Mouse (Mus musculus) MEL (cell line): ENCODE data around the gene Cdkn1b. TPM values are rescaled to one million over a fixed set of nuclear protein-coding genes. Genes with fewer than 3 reads are reported as not detected.
A peak's percentile ranks its signal among the peaks of the same experiment; 100 is the strongest.

ENCODE experiments used
- DNase-seq: peaks from one replicate; pipeline ENCODE4 v3.0.0; 2011; ENCODE audit warnings: low read depth, low spot score
- H3K27ac ChIP-seq: 2 replicates; pipeline ENCODE4 v1.5.1; 2012; ENCODE audit warnings: low read depth, mild to moderate bottlenecking, control low read depth, low read length, moderate library complexity; ENCODE audit not compliant: control insufficient read depth
- H3K27me3 ChIP-seq, 2 experiments: fragments of 150-350 bp in 1 of 2; sonication (generic) in 1 of 2; 2 replicates each; pipeline ENCODE4 v1.6.1; 2012; ENCODE audit warnings: low read length in 2 of 2, mild to moderate bottlenecking in 2 of 2, improper control_type of control experiment in 1 of 2, moderate library complexity in 1 of 2; ENCODE audit not compliant: insufficient read depth in 2 of 2, control insufficient read depth in 1 of 2
- H3K36me3 ChIP-seq, 2 experiments: 2 replicates each; pipeline ENCODE4 v1.6.1; 2012 to 2014; ENCODE audit warnings: low read length in 2 of 2, improper control_type of control experiment in 1 of 2, inconsistent platforms in 1 of 2, mild to moderate bottlenecking in 1 of 2; ENCODE audit not compliant: insufficient read depth in 2 of 2, control insufficient read depth in 1 of 2
- H3K4me1 ChIP-seq, 2 experiments: fragments of 150-350 bp in 1 of 2; sonication (generic) in 1 of 2; 2 replicates each; pipeline ENCODE4 v1.6.1; 2012; ENCODE audit warnings: low read length in 2 of 2, improper control_type of control experiment in 1 of 2, mild to moderate bottlenecking in 1 of 2; ENCODE audit not compliant: insufficient read depth in 2 of 2, control insufficient read depth in 1 of 2
- H3K4me3 ChIP-seq, 2 experiments: fragments of 150-350 bp in 1 of 2; sonication (generic) in 1 of 2; 2 replicates each; pipeline ENCODE4 v1.5.1; 2012; ENCODE audit warnings: low read depth in 2 of 2, low read length in 2 of 2, mild to moderate bottlenecking in 2 of 2, moderate library complexity in 2 of 2, control low read depth in 1 of 2, improper control_type of control experiment in 1 of 2; ENCODE audit not compliant: control insufficient read depth in 1 of 2, insufficient read depth in 1 of 2
- H3K79me2 ChIP-seq: 2 replicates; pipeline ENCODE4 v1.6.1; 2012; ENCODE audit warnings: mild to moderate bottlenecking, low read length, moderate library complexity; ENCODE audit not compliant: control insufficient read depth, poor library complexity, insufficient read depth
- H3K9ac ChIP-seq: 2 replicates; pipeline ENCODE4 v1.6.1; 2012; ENCODE audit warnings: low read depth, mild to moderate bottlenecking, control low read depth, low read length, moderate library complexity; ENCODE audit not compliant: control insufficient read depth, poor library complexity, severe bottlenecking
- H3K9me3 ChIP-seq: fragments of 150-350 bp; sonication (generic); replicated peaks from 2 replicates; pipeline ENCODE4 v1.6.1; 2012; ENCODE audit warnings: mild to moderate bottlenecking, low read length, improper control_type of control experiment, moderate library complexity; ENCODE audit not compliant: insufficient read depth
- BHLHE40 ChIP-seq: IDR thresholded peaks from 2 replicates; pipeline ENCODE4 v1.6.1; 2012; ENCODE audit warnings: low read depth, mild to moderate bottlenecking, inconsistent platforms, low read length, improper control_type of control experiment, borderline replicate concordance
- CHD2 ChIP-seq: IDR thresholded peaks from 2 replicates; pipeline ENCODE4 v1.6.1; 2011; ENCODE audit warnings: low read length, improper control_type of control experiment
- E2F4 ChIP-seq: IDR thresholded peaks from 2 replicates; pipeline ENCODE4 v1.6.1; 2011; ENCODE audit warnings: low read depth, low read length, improper control_type of control experiment, borderline replicate concordance
- ELF1 ChIP-seq: IDR thresholded peaks from 2 replicates; pipeline ENCODE4 v1.6.1; 2014; ENCODE audit warnings: low read depth, mild to moderate bottlenecking, inconsistent platforms, low read length, improper control_type of control experiment, moderate library complexity
- GATA1 ChIP-seq: IDR thresholded peaks from 2 replicates; pipeline ENCODE4 v1.6.1; 2011; ENCODE audit warnings: low read depth, low read length, improper control_type of control experiment
- HCFC1 ChIP-seq: IDR thresholded peaks from 2 replicates; pipeline ENCODE4 v1.6.1; 2012; ENCODE audit warnings: low read depth, mild to moderate bottlenecking, inconsistent platforms, low read length, improper control_type of control experiment, moderate library complexity
- JUND ChIP-seq: IDR thresholded peaks from 2 replicates; pipeline ENCODE4 v1.6.1; 2011; ENCODE audit warnings: low read depth, mild to moderate bottlenecking, improper control_type of control experiment, low read length
- MAFK ChIP-seq: IDR thresholded peaks from 2 replicates; pipeline ENCODE4 v1.6.1; 2011; ENCODE audit warnings: low read depth, mild to moderate bottlenecking, low read length, improper control_type of control experiment, borderline replicate concordance
- MXI1 ChIP-seq: IDR thresholded peaks from 2 replicates; pipeline ENCODE4 v1.6.1; 2011; ENCODE audit warnings: mild to moderate bottlenecking, low read depth, low read length, improper control_type of control experiment
- MYB ChIP-seq: IDR thresholded peaks from 2 replicates; pipeline ENCODE4 v1.6.1; 2011; ENCODE audit warnings: mild to moderate bottlenecking, low read depth, low read length, improper control_type of control experiment
- NRF1 ChIP-seq: IDR thresholded peaks from 2 replicates; pipeline ENCODE4 v1.6.1; 2014; ENCODE audit warnings: low read depth, mild to moderate bottlenecking, inconsistent platforms, low read length, improper control_type of control experiment, moderate library complexity; ENCODE audit not compliant: poor library complexity, insufficient read depth, severe bottlenecking
- POLR2A ChIP-seq, 2 experiments: IDR thresholded peaks; 2 replicates each; pipeline ENCODE4 v1.6.1; 2011 to 2012; ENCODE audit warnings: low read length in 2 of 2, mild to moderate bottlenecking in 2 of 2, control low read depth in 1 of 2, improper control_type of control experiment in 1 of 2, low read depth in 1 of 2, moderate library complexity in 1 of 2; ENCODE audit not compliant: control insufficient read depth in 1 of 2, insufficient read depth in 1 of 2, poor library complexity in 1 of 2
- POLR2AphosphoS5 ChIP-seq: IDR thresholded peaks from 2 replicates; pipeline ENCODE4 v1.6.1; 2012; ENCODE audit warnings: low read depth, borderline replicate concordance, mild to moderate bottlenecking, inconsistent platforms, low read length, moderate library complexity, mixed read lengths
- SMC3 ChIP-seq: IDR thresholded peaks from 2 replicates; pipeline ENCODE4 v1.6.1; 2011; ENCODE audit warnings: low read depth, low read length, improper control_type of control experiment
- TBP ChIP-seq: IDR thresholded peaks from 2 replicates; pipeline ENCODE4 v1.8.0; 2011; ENCODE audit warnings: low read depth, low read length, improper control_type of control experiment
- TCF12 ChIP-seq: IDR thresholded peaks from 2 replicates; pipeline ENCODE4 v1.6.1; 2014; ENCODE audit warnings: low read depth, mild to moderate bottlenecking, inconsistent platforms, low read length, improper control_type of control experiment, moderate library complexity
- USF2 ChIP-seq, 2 experiments: IDR thresholded peaks; 2 replicates each; pipeline ENCODE4 v1.6.1; 2011 to 2012; ENCODE audit warnings: improper control_type of control experiment in 2 of 2, low read length in 2 of 2, borderline replicate concordance in 1 of 2, inconsistent platforms in 1 of 2, low read depth in 1 of 2, mild to moderate bottlenecking in 1 of 2; ENCODE audit not compliant: insufficient read depth in 1 of 2
- ZC3H11A ChIP-seq: IDR thresholded peaks from 2 replicates; pipeline ENCODE4 v1.6.1; 2012; ENCODE audit warnings: low read depth, mild to moderate bottlenecking, inconsistent platforms, low read length, improper control_type of control experiment
- ZNF384 ChIP-seq: IDR thresholded peaks from 2 replicates; pipeline ENCODE4 v1.6.1; 2012; ENCODE audit warnings: low read depth, mild to moderate bottlenecking, inconsistent platforms, low read length, improper control_type of control experiment
- polyA plus RNA-seq, 2 experiments: library from polyadenylated mRNA; stranded (reverse) in 1 of 2; unstranded in 1 of 2; fragments of >175 nt in 1 of 2; fragments of >200 nt in 1 of 2; gene quantifications; 2 replicates each; pipeline versions ENCODE4 v1.2.1 to v1.2.4; 2012; ENCODE audit warnings: low replicate concordance in 2 of 2, low read depth in 1 of 2; ENCODE audit not compliant: insufficient read length in 2 of 2, insufficient read depth in 1 of 2, missing spikeins in 1 of 2
- total RNA-seq: library from RNA; depleted of rRNA; stranded (reverse); fragments of 300-350 nt; gene quantifications from 2 replicates; pipeline ENCODE4 v1.2.3, GENCODE M21; 2012

Gene Cdkn1b
- total and polyA plus RNA-seq, 3 experiments, result 7.7 to 21.2 TPM; not detected in 1

GRCm38 (mm10) chr6:134914523-134914922 is 5.7 kb upstream of the Cdkn1b start:
- peaks cover 0 to 6% of the 10 kb centered on the region in 2 experiments; a peak in 2 of 4 replicates for H3K36me3 ChIP-seq
- DNase-seq, result no peak
- H3K27ac ChIP-seq, result no peak overlapping the region
- no peaks in the 10 kb centered on the region for H3K27me3 ChIP-seq
- no peaks in the 10 kb centered on the region for H3K9me3 ChIP-seq
- no peak overlapping the region for H3K9ac ChIP-seq
- H3K79me2 ChIP-seq, result no peaks in the 10 kb centered on the region
- TF ChIP-seq HCFC1 (no peak), TCF12 (no peak), USF2 (IDR thresholded peaks at IDR 0.05; ENCODE audit: borderline replicate concordance in 1 of 2, insufficient read depth in 1 of 2, low read depth in 1 of 2, low read length in 2 of 2) (no peak), GATA1 (no peak), POLR2AphosphoS5 (no peak), CHD2 (no peak), TBP (no peak), ZC3H11A (no peak), POLR2A (IDR thresholded peaks at IDR 0.05; ENCODE audit: control insufficient read depth in 1 of 2, insufficient read depth in 1 of 2, low read depth in 1 of 2, low read length in 2 of 2, poor library complexity in 1 of 2) (no peak), ZNF384 (no peak), MAFK (no peak), ELF1 (no peak), JUND (no peak), NRF1 (no peak), MXI1 (no peak), MYB (no peak), SMC3 (no peak)
- peaks cover 0 to 13% of the 10 kb centered on the region in 2 experiments; a peak in 2 of 4 replicates for H3K4me1 ChIP-seq
- H3K4me3 ChIP-seq, result no peak overlapping the region

- Histone ChIP-seq H3K9ac (peak overlapping the region; percentile 57), H3K36me3 (peaks cover 0 to 6% of the 10 kb centered on the region in 2 experiments; a peak in 2 of 4 replicates)
- peak; percentile 61 for DNase-seq
Measured at GRCm38 (mm10) chr6:134916641-134917040, 3.6 kb upstream of the Cdkn1b start.

More at GRCm38 (mm10) chr6:134916641-134917040, 3.6 kb upstream of the Cdkn1b start:
- peaks cover 0 to 13% of the 10 kb centered on the region in 2 experiments; a peak in 2 of 4 replicates for H3K4me1 ChIP-seq
- H3K79me2 ChIP-seq, result peaks cover 13% of the 10 kb centered on the region
- peak overlapping the region; percentile 42 for H3K27ac ChIP-seq
- H3K4me3 ChIP-seq, result peak overlapping the region; percentile 68 to 84
- no peaks in the 10 kb centered on the region for H3K9me3 ChIP-seq
- no peaks in the 10 kb centered on the region for H3K27me3 ChIP-seq
- 0 out of 2 replicates have a peak, but pooled peaks have one; percentile 24 for TF ChIP-seq TCF12
- 0 out of 2 replicates have a peak, but pooled peaks have one; percentile 6 for TF ChIP-seq GATA1
- no peak for TF ChIP-seq BHLHE40
- TF ChIP-seq E2F4, result no peak
- no peak for TF ChIP-seq NRF1
